Mouse (Mus musculus) urinary bladder, adult 18-20 months (tissue): ENCODE data around the gene Megf11.

Experiments used
- DNase-seq, 2 experiments: peaks; one replicate each; pipeline ENCODE4 v3.0.0; 2022; ENCODE audit warnings: low spot score in 2 of 2, mixed read lengths in 2 of 2

Gene Megf11

GRCm38 (mm10) chr9:64604217-64604711, 218.8 kb downstream of the Megf11 start:
- no peak for DNase-seq

GRCm38 (mm10) chr9:64605077-64605714, 219.8 kb downstream of the Megf11 start:
- DNase-seq: no peak

GRCm38 (mm10) chr9:64605735-64606349, 220.4 kb downstream of the Megf11 start:
- no peak for DNase-seq

- no peak for DNase-seq
Observed at GRCm38 (mm10) chr9:64607049-64607448, 221.6 kb downstream of the Megf11 start.

- DNase-seq: no peak
Observed at GRCm38 (mm10) chr9:64609546-64609945, 224.1 kb downstream of the Megf11 start.

GRCm38 (mm10) chr9:64612121-64612983, 226.9 kb downstream of the Megf11 start:
- no peak for DNase-seq

GRCm38 (mm10) chr9:64612984-64613649, 227.7 kb downstream of the Megf11 start:
- no peak for DNase-seq

- DNase-seq: no peak
Observed at GRCm38 (mm10) chr9:64617413-64617812, 232.0 kb downstream of the Megf11 start.

GRCm38 (mm10) chr9:64618433-64618832, 233.0 kb downstream of the Megf11 start:
- DNase-seq: no peak

GRCm38 (mm10) chr9:64619440-64619839, 234.0 kb downstream of the Megf11 start:
- no peak for DNase-seq

GRCm38 (mm10) chr9:64620596-64620995, 235.2 kb downstream of the Megf11 start:
- DNase-seq: no peak

- no peak for DNase-seq
Observed at GRCm38 (mm10) chr9:64621499-64622296, 236.3 kb downstream of the Megf11 start.

GRCm38 (mm10) chr9:64623361-64623760, 237.9 kb downstream of the Megf11 start:
- DNase-seq: no peak

GRCm38 (mm10) chr9:64624536-64624935, 239.1 kb downstream of the Megf11 start:
- peak in 1 of 2 experiments; percentile 8 for DNase-seq

- DNase-seq: no peak
Observed at GRCm38 (mm10) chr9:64629802-64630201, 244.4 kb downstream of the Megf11 start.

- no peak for DNase-seq
Observed at GRCm38 (mm10) chr9:64633169-64633568, 247.7 kb downstream of the Megf11 start.

- DNase-seq: no peak
Observed at GRCm38 (mm10) chr9:64636111-64636510, 250.7 kb downstream of the Megf11 start.

GRCm38 (mm10) chr9:64636961-64637360, 251.5 kb downstream of the Megf11 start:
- DNase-seq: no peak

GRCm38 (mm10) chr9:64638250-64638649, 252.8 kb downstream of the Megf11 start:
- peak in 1 of 2 experiments; percentile 11 for DNase-seq

GRCm38 (mm10) chr9:64639664-64640063, 254.2 kb downstream of the Megf11 start:
- DNase-seq: peak in 1 of 2 experiments; percentile 2

GRCm38 (mm10) chr9:64644129-64644528, 258.7 kb downstream of the Megf11 start:
- no peak for DNase-seq
